Mouse (Mus musculus) MEL (cell line): ENCODE results near the gene Eno2. TPM values are rescaled to one million over a fixed set of nuclear protein-coding genes. Genes with fewer than 3 reads are reported as not detected.

Experiments
- DNase-seq: peaks from one replicate; pipeline ENCODE4 v3.0.0; 2011; ENCODE audit warnings: low read depth, low spot score
- H3K27ac ChIP-seq: 2 replicates; pipeline ENCODE4 v1.5.1; 2012; ENCODE audit warnings: low read depth, mild to moderate bottlenecking, control low read depth, low read length, moderate library complexity; ENCODE audit not compliant: control insufficient read depth
- H3K27me3 ChIP-seq, 2 experiments: fragments of 150-350 bp in 1 of 2; sonication (generic) in 1 of 2; 2 replicates each; pipeline ENCODE4 v1.6.1; 2012; ENCODE audit warnings: low read length in 2 of 2, mild to moderate bottlenecking in 2 of 2, improper control_type of control experiment in 1 of 2, moderate library complexity in 1 of 2; ENCODE audit not compliant: insufficient read depth in 2 of 2, control insufficient read depth in 1 of 2
- H3K36me3 ChIP-seq, 2 experiments: 2 replicates each; pipeline ENCODE4 v1.6.1; 2012 to 2014; ENCODE audit warnings: low read length in 2 of 2, improper control_type of control experiment in 1 of 2, inconsistent platforms in 1 of 2, mild to moderate bottlenecking in 1 of 2; ENCODE audit not compliant: insufficient read depth in 2 of 2, control insufficient read depth in 1 of 2
- H3K4me1 ChIP-seq, 2 experiments: fragments of 150-350 bp in 1 of 2; sonication (generic) in 1 of 2; 2 replicates each; pipeline ENCODE4 v1.6.1; 2012; ENCODE audit warnings: low read length in 2 of 2, improper control_type of control experiment in 1 of 2, mild to moderate bottlenecking in 1 of 2; ENCODE audit not compliant: insufficient read depth in 2 of 2, control insufficient read depth in 1 of 2
- H3K4me3 ChIP-seq, 2 experiments: fragments of 150-350 bp in 1 of 2; sonication (generic) in 1 of 2; 2 replicates each; pipeline ENCODE4 v1.5.1; 2012; ENCODE audit warnings: low read depth in 2 of 2, low read length in 2 of 2, mild to moderate bottlenecking in 2 of 2, moderate library complexity in 2 of 2, control low read depth in 1 of 2, improper control_type of control experiment in 1 of 2; ENCODE audit not compliant: control insufficient read depth in 1 of 2, insufficient read depth in 1 of 2
- H3K79me2 ChIP-seq: 2 replicates; pipeline ENCODE4 v1.6.1; 2012; ENCODE audit warnings: mild to moderate bottlenecking, low read length, moderate library complexity; ENCODE audit not compliant: control insufficient read depth, poor library complexity, insufficient read depth
- H3K9ac ChIP-seq: 2 replicates; pipeline ENCODE4 v1.6.1; 2012; ENCODE audit warnings: low read depth, mild to moderate bottlenecking, control low read depth, low read length, moderate library complexity; ENCODE audit not compliant: control insufficient read depth, poor library complexity, severe bottlenecking
- H3K9me3 ChIP-seq: fragments of 150-350 bp; sonication (generic); replicated peaks from 2 replicates; pipeline ENCODE4 v1.6.1; 2012; ENCODE audit warnings: mild to moderate bottlenecking, low read length, improper control_type of control experiment, moderate library complexity; ENCODE audit not compliant: insufficient read depth
- CHD2 ChIP-seq: IDR thresholded peaks from 2 replicates; pipeline ENCODE4 v1.6.1; 2011; ENCODE audit warnings: low read length, improper control_type of control experiment
- CTCF ChIP-seq, 3 experiments: IDR thresholded peaks in 2 of 3; conservative IDR thresholded peaks in 1 of 3; 2 replicates each; pipeline ENCODE4 v1.5.1; 2011 to 2012; ENCODE audit warnings: low read length in 3 of 3, low read depth in 2 of 3, mild to moderate bottlenecking in 2 of 3, improper control_type of control experiment in 1 of 3, inconsistent platforms in 1 of 3, mixed read lengths in 1 of 3, moderate library complexity in 1 of 3; ENCODE audit not compliant: control insufficient read depth in 1 of 3, insufficient read depth in 1 of 3, poor library complexity in 1 of 3, severe bottlenecking in 1 of 3
- ELF1 ChIP-seq: IDR thresholded peaks from 2 replicates; pipeline ENCODE4 v1.6.1; 2014; ENCODE audit warnings: low read depth, mild to moderate bottlenecking, inconsistent platforms, low read length, improper control_type of control experiment, moderate library complexity
- EP300 ChIP-seq, 2 experiments: IDR thresholded peaks; 2 replicates each; pipeline ENCODE4 v1.6.1; 2011; ENCODE audit warnings: improper control_type of control experiment in 2 of 2, low read length in 2 of 2, low read depth in 1 of 2, mild to moderate bottlenecking in 1 of 2
- GABPA ChIP-seq: IDR thresholded peaks from 2 replicates; pipeline ENCODE4 v1.6.1; 2012; ENCODE audit warnings: low read depth, mild to moderate bottlenecking, inconsistent platforms, low read length, improper control_type of control experiment, moderate library complexity
- HCFC1 ChIP-seq: IDR thresholded peaks from 2 replicates; pipeline ENCODE4 v1.6.1; 2012; ENCODE audit warnings: low read depth, mild to moderate bottlenecking, inconsistent platforms, low read length, improper control_type of control experiment, moderate library complexity
- JUND ChIP-seq: IDR thresholded peaks from 2 replicates; pipeline ENCODE4 v1.6.1; 2011; ENCODE audit warnings: low read depth, mild to moderate bottlenecking, improper control_type of control experiment, low read length
- MAFK ChIP-seq: IDR thresholded peaks from 2 replicates; pipeline ENCODE4 v1.6.1; 2011; ENCODE audit warnings: low read depth, mild to moderate bottlenecking, low read length, improper control_type of control experiment, borderline replicate concordance
- MAZ ChIP-seq: IDR thresholded peaks from 2 replicates; pipeline ENCODE4 v1.6.1; 2012; ENCODE audit warnings: low read depth, mild to moderate bottlenecking, inconsistent platforms, low read length, improper control_type of control experiment
- MEF2A ChIP-seq: IDR thresholded peaks from 2 replicates; pipeline ENCODE4 v1.6.1; 2014; ENCODE audit warnings: low read depth, mild to moderate bottlenecking, inconsistent platforms, low read length, improper control_type of control experiment; ENCODE audit not compliant: poor library complexity, insufficient replicate concordance, severe bottlenecking; ENCODE audit errors: extremely low read depth
- MYB ChIP-seq: IDR thresholded peaks from 2 replicates; pipeline ENCODE4 v1.6.1; 2011; ENCODE audit warnings: mild to moderate bottlenecking, low read depth, low read length, improper control_type of control experiment
- NELFE ChIP-seq: IDR thresholded peaks from 2 replicates; pipeline ENCODE4 v1.6.1; 2011; ENCODE audit warnings: low read depth, low read length, improper control_type of control experiment
- POLR2AphosphoS2 ChIP-seq: IDR thresholded peaks from 2 replicates; pipeline ENCODE4 v1.6.1; 2011; ENCODE audit warnings: low read length, improper control_type of control experiment
- POLR2AphosphoS5 ChIP-seq: IDR thresholded peaks from 2 replicates; pipeline ENCODE4 v1.6.1; 2012; ENCODE audit warnings: low read depth, borderline replicate concordance, mild to moderate bottlenecking, inconsistent platforms, low read length, moderate library complexity, mixed read lengths
- RCOR1 ChIP-seq: IDR thresholded peaks from 2 replicates; pipeline ENCODE4 v1.6.1; 2012; ENCODE audit warnings: low read depth, mild to moderate bottlenecking, inconsistent platforms, low read length, improper control_type of control experiment
- SIN3A ChIP-seq: IDR thresholded peaks from 2 replicates; pipeline ENCODE4 v1.6.1; 2012; ENCODE audit warnings: low read length, improper control_type of control experiment, inconsistent platforms
- SMC3 ChIP-seq: IDR thresholded peaks from 2 replicates; pipeline ENCODE4 v1.6.1; 2011; ENCODE audit warnings: low read depth, low read length, improper control_type of control experiment
- TCF12 ChIP-seq: IDR thresholded peaks from 2 replicates; pipeline ENCODE4 v1.6.1; 2014; ENCODE audit warnings: low read depth, mild to moderate bottlenecking, inconsistent platforms, low read length, improper control_type of control experiment, moderate library complexity
- UBTF ChIP-seq: IDR thresholded peaks from 2 replicates; pipeline ENCODE4 v1.6.1; 2012; ENCODE audit warnings: low read depth, mild to moderate bottlenecking, inconsistent platforms, low read length, improper control_type of control experiment, moderate library complexity, borderline replicate concordance; ENCODE audit not compliant: insufficient read depth
- USF1 ChIP-seq: IDR thresholded peaks from 2 replicates; pipeline ENCODE4 v1.6.1; 2014; ENCODE audit warnings: low read depth, mild to moderate bottlenecking, inconsistent platforms, low read length, improper control_type of control experiment, moderate library complexity
- USF2 ChIP-seq, 2 experiments: IDR thresholded peaks; 2 replicates each; pipeline ENCODE4 v1.6.1; 2011 to 2012; ENCODE audit warnings: improper control_type of control experiment in 2 of 2, low read length in 2 of 2, borderline replicate concordance in 1 of 2, inconsistent platforms in 1 of 2, low read depth in 1 of 2, mild to moderate bottlenecking in 1 of 2; ENCODE audit not compliant: insufficient read depth in 1 of 2
- ZKSCAN1 ChIP-seq: IDR thresholded peaks from 2 replicates; pipeline ENCODE4 v1.6.1; 2012; ENCODE audit warnings: low read depth, mild to moderate bottlenecking, inconsistent platforms, low read length, improper control_type of control experiment, moderate library complexity
- ZNF384 ChIP-seq: IDR thresholded peaks from 2 replicates; pipeline ENCODE4 v1.6.1; 2012; ENCODE audit warnings: low read depth, mild to moderate bottlenecking, inconsistent platforms, low read length, improper control_type of control experiment
- polyA plus RNA-seq, 2 experiments: library from polyadenylated mRNA; stranded (reverse) in 1 of 2; unstranded in 1 of 2; fragments of >175 nt in 1 of 2; fragments of >200 nt in 1 of 2; gene quantifications; 2 replicates each; pipeline versions ENCODE4 v1.2.1 to v1.2.4; 2012; ENCODE audit warnings: low replicate concordance in 2 of 2, low read depth in 1 of 2; ENCODE audit not compliant: insufficient read length in 2 of 2, insufficient read depth in 1 of 2, missing spikeins in 1 of 2
- total RNA-seq: library from RNA; depleted of rRNA; stranded (reverse); fragments of 300-350 nt; gene quantifications from 2 replicates; pipeline ENCODE4 v1.2.3, GENCODE M21; 2012

Eno2 gene
- total and polyA plus RNA-seq, 3 experiments: 3.2 to 12.5 TPM; not detected in 1

DNA sequence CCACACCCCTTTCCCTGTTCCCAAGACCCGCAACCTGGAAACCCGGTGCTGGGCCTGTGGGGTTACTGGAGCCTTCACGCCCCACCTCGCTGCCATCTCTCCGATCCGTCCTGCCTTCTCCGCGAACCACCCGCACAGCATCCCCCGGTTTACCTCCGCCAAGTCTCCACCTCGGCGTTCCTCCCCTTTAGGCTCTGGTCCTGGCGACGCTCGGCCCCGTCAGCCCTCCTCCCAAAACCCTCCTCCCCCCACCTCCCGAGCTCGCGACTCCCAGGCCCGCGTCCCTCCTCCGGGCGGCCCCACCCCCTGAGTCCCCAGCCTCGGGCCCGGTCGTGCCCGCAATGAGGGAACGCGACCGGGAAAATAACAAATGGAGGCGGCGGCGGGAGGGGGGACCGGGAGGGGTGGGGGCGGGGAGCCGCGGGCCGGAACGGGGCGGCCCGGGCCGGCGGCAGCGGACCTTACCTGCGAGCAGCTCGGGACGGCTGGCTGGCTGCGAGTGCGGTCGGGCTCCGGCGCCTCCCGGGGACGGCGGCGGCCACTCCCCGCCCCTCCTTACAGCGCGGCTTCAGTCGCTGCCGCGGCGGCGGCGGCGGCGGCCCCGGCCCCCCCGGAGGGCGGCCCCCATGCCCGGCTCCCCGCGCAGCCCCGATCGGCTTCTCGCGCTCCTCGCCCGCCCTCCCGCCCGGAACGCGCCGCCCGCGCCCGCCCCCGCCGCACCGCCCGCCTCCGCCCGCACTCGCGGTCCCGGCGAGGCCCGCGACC is 13.5 kb downstream of the Eno2 start, which contains the start of the genes Gm45234 and Atn1:
Gene Gm45234 (minus strand): TSS at position 191 of the 765 bp plus-strand sequence.
Gene Atn1 (minus strand): TSS at position 694 of the 765 bp plus-strand sequence.
- Histone ChIP-seq H3K9ac (peak within 1 kb of the TSS; percentile 91), H3K4me1 (peaks cover 2 to 32% of the 10 kb centered on the region in 2 experiments; a peak in 3 of 4 replicates), H3K27me3 (no peaks in the 10 kb centered on the region), H3K4me3 (peak within 1 kb of the TSS; percentile 67 to 82), H3K27ac (peak within 1 kb of the TSS; percentile 38), H3K79me2 (peaks cover 14% of the 10 kb centered on the region), H3K36me3 (peaks cover 0 to 2% of the 10 kb centered on the region in 2 experiments; a peak in 1 of 4 replicates), H3K9me3 (no peaks in the 10 kb centered on the region)
- TF ChIP-seq CTCF (IDR thresholded peaks at IDR 0.05 in 2 of 3, conservative IDR thresholded peaks at IDR 0.05 in 1 of 3; ENCODE audit: control insufficient read depth in 1 of 3, insufficient read depth in 1 of 3, low read depth in 2 of 3, low read length in 3 of 3, poor library complexity in 1 of 3, severe bottlenecking in 1 of 3): 0 out of 6 replicates have a peak, but pooled peaks of 1 of the 3 experiments have one; percentile 1
- no peak for TF ChIP-seq RCOR1
- TF ChIP-seq GABPA: no peak
- TF ChIP-seq HCFC1: peak; percentile 42
- TF ChIP-seq SIN3A: no peak
- no peak for TF ChIP-seq TCF12
- no peak; the same call in 1 of the 2 replicates for TF ChIP-seq SMC3
- no peak for TF ChIP-seq USF1
- TF ChIP-seq MAZ: no peak
- no peak for TF ChIP-seq EP300 (IDR thresholded peaks at IDR 0.05; ENCODE audit: low read depth in 1 of 2, low read length in 2 of 2)
- no peak for TF ChIP-seq ZKSCAN1
- TF ChIP-seq CHD2: no peak
- no peak for TF ChIP-seq ZNF384
- no peak for TF ChIP-seq POLR2AphosphoS5
- no peak for TF ChIP-seq POLR2AphosphoS2
- 0 out of 2 replicates have a peak, but pooled peaks have one; percentile 12 for TF ChIP-seq UBTF
- TF ChIP-seq MAFK: no peak
- TF ChIP-seq ELF1: no peak
- TF ChIP-seq NELFE: no peak
- TF ChIP-seq MEF2A: no peak
- TF ChIP-seq MYB: no peak
- no peak for TF ChIP-seq USF2 (IDR thresholded peaks at IDR 0.05; ENCODE audit: borderline replicate concordance in 1 of 2, insufficient read depth in 1 of 2, low read depth in 1 of 2, low read length in 2 of 2)
- TF ChIP-seq JUND: no peak
- DNase-seq: peak; percentile 75
